Mouse (Mus musculus): ENCODE measurements around the gene Snx8.

DNA sequence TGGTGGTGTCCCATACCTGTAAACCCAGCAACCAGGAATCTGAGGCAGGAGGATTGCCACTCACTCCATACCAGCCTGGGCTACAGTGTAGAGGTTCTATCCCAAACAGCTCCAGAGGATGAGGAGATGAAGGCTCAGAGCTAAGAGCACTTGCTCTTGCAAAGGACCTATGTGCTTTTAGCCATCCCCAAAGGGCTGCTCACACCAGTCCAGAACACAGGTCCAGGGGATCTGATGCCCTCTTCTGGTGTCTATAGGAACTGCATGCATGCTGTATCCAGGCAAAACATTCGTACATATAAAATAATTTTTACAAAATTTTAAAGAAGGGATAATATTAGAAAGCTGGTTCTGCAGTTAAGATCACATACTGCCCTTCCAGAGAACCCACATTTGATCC, 52.4 kb downstream of the Snx8 start:
- no peak for TF ChIP-seq POLR2A (IDR thresholded peaks at IDR 0.05; ENCODE audit: insufficient read depth, low read depth, low read length)
- peak; percentile 97 for TF ChIP-seq CTCF (IDR thresholded peaks at IDR 0.05)
